Mouse (Mus musculus): Measurements from ENCODE around the gene Gm17416. TPM values are rescaled to one million over a fixed set of nuclear protein-coding genes. Genes with fewer than 3 reads are reported as not detected.

Gene Gm17416
- total RNA-seq, 1 experiment from 2014 or later: not detected

GRCm38 (mm10) chr2:152600076-152600475 is 30.9 kb downstream of the Gm17416 start:
- no peak for ATAC-seq (ENCODE audit: extremely low read depth, insufficient number of reproducible peaks, low FRiP score, poor library complexity, severe bottlenecking)

- ATAC-seq (ENCODE audit: extremely low read depth, insufficient number of reproducible peaks, low FRiP score, poor library complexity, severe bottlenecking): no peak
Observed at GRCm38 (mm10) chr2:152601275-152601960, 32.3 kb downstream of the Gm17416 start.

GRCm38 (mm10) chr2:152604057-152604456 is 34.9 kb downstream of the Gm17416 start, which contains the start of gene Defb36:
Gene Defb36, plus strand, starts transcription at chr2:152604327.
- no peak for ATAC-seq (ENCODE audit: extremely low read depth, insufficient number of reproducible peaks, low FRiP score, poor library complexity, severe bottlenecking)

GRCm38 (mm10) chr2:152607746-152608145 is 38.6 kb downstream of the Gm17416 start:
- no peak for ATAC-seq (ENCODE audit: extremely low read depth, insufficient number of reproducible peaks, low FRiP score, poor library complexity, severe bottlenecking)

GRCm38 (mm10) chr2:152608719-152609118 is 39.6 kb downstream of the Gm17416 start:
- ATAC-seq (ENCODE audit: extremely low read depth, insufficient number of reproducible peaks, low FRiP score, poor library complexity, severe bottlenecking): no peak

- ATAC-seq (ENCODE audit: extremely low read depth, insufficient number of reproducible peaks, low FRiP score, poor library complexity, severe bottlenecking): no peak
Observed at GRCm38 (mm10) chr2:152612193-152612592, 43.1 kb downstream of the Gm17416 start.

GRCm38 (mm10) chr2:152615563-152615962 is 46.4 kb downstream of the Gm17416 start:
- peak; percentile 48; the same call in 1 of the 2 replicates for ATAC-seq (ENCODE audit: extremely low read depth, insufficient number of reproducible peaks, low FRiP score, poor library complexity, severe bottlenecking)

- ATAC-seq (ENCODE audit: extremely low read depth, insufficient number of reproducible peaks, low FRiP score, poor library complexity, severe bottlenecking): no peak
Observed at GRCm38 (mm10) chr2:152616470-152616869, 47.3 kb downstream of the Gm17416 start.

- no peak for ATAC-seq (ENCODE audit: extremely low read depth, insufficient number of reproducible peaks, low FRiP score, poor library complexity, severe bottlenecking)
Observed at GRCm38 (mm10) chr2:152617374-152617773, 48.2 kb downstream of the Gm17416 start.

Other genes with a start within 250 kb of the Gm17416 start
- 90.7 and 112 TPM in 2 replicates for gene Rbck1, start 236.7 kb upstream of the Gm17416 start, total RNA-seq (2017)
- gene Trib3, start 225.3 kb upstream of the Gm17416 start, total RNA-seq (2017): 0.37 and 2.1 TPM in 2 replicates
- not detected in 2 replicates for gene Nrsn2, start 192.7 kb upstream of the Gm17416 start, total RNA-seq (2017)
- 0.70 and 1.4 TPM in 2 replicates for gene Sox12, start 171.3 kb upstream of the Gm17416 start, total RNA-seq (2017)
- gene Zcchc3, start 154.3 kb upstream of the Gm17416 start, total RNA-seq (2017): 0.98 and 1.5 TPM in 2 replicates
- not detected in 2 replicates for gene 6820408C15Rik, start 153.8 kb upstream of the Gm17416 start, total RNA-seq (2017)
- not detected in 2 replicates for gene Defb23, start 104.7 kb upstream of the Gm17416 start, total RNA-seq (2017)
- not detected in 2 replicates for gene Defb20, start 92.3 kb upstream of the Gm17416 start, total RNA-seq (2017)
- not detected in 2 replicates for gene Defb22, start 79.2 kb upstream of the Gm17416 start, total RNA-seq (2017)
- not detected in 2 replicates for gene Defb26, start 57.6 kb upstream of the Gm17416 start, total RNA-seq (2017)
- gene Defb28, start 51.1 kb upstream of the Gm17416 start, total RNA-seq (2017): not detected in 2 replicates
- gene Defb29, start 29.2 kb upstream of the Gm17416 start, total RNA-seq (2017): not detected in 2 replicates
- gene Defb21, start 3.4 kb downstream of the Gm17416 start, total RNA-seq (2017): not detected in 2 replicates
- gene Defb19, start 11.0 kb downstream of the Gm17416 start, total RNA-seq (2017): not detected in 2 replicates
- gene Defb45, start 30.1 kb downstream of the Gm17416 start, total RNA-seq (2017): not detected in 2 replicates
- not detected in 2 replicates for gene Defb36, start 35.0 kb downstream of the Gm17416 start, total RNA-seq (2017)
- not detected in 2 replicates for gene Defb25, start 53.7 kb downstream of the Gm17416 start, total RNA-seq (2017)
- 0.35 and 2.1 TPM in 2 replicates for gene Rem1, start 57.6 kb downstream of the Gm17416 start, total RNA-seq (2017)
- gene H13, start 100.1 kb downstream of the Gm17416 start, total RNA-seq (2017): 89.7 and 95.5 TPM in 2 replicates
- gene Mcts2, start 117.7 kb downstream of the Gm17416 start, total RNA-seq (2017): 16.4 and 17.1 TPM in 2 replicates
- 16.2 and 19.4 TPM in 2 replicates for gene Id1, start 166.9 kb downstream of the Gm17416 start, total RNA-seq (2017)
- not detected in 2 replicates for gene Cox4i2, start 184.8 kb downstream of the Gm17416 start, total RNA-seq (2017)

Data from neutrophil, adult 5-6 weeks (primary cell).